Mouse (Mus musculus) stomach, postnatal 0 days (tissue): ENCODE data around the gene Lix1l. TPM values are rescaled to one million over a fixed set of nuclear protein-coding genes. Genes with fewer than 3 reads are reported as not detected.

ENCODE experiments used
- ATAC-seq: fragments of 200-750 bp; cut with Nextera tagmentation; 2 replicates; pipeline ENCODE4 v1.8.0; 2017; ENCODE audit not compliant: low FRiP score, low TSS enrichment
- DNase-seq: peaks from one replicate; pipeline ENCODE4 v3.0.0-alpha.2; 2016; ENCODE audit warnings: low spot score
- H3K27ac ChIP-seq: fragments of 300-500 bp; sonication (generic); replicated peaks from 2 replicates; pipeline ENCODE4 v1.5.1; 2014; ENCODE audit warnings: mild to moderate bottlenecking, control low read depth
- H3K27me3 ChIP-seq: fragments of 300-500 bp; sonication (generic); 2 replicates; pipeline ENCODE4 v1.6.1; 2014; ENCODE audit warnings: low read length; ENCODE audit not compliant: control insufficient read depth, insufficient read depth
- H3K36me3 ChIP-seq: fragments of 300-500 bp; sonication (generic); 2 replicates; pipeline ENCODE4 v1.6.1; 2014; ENCODE audit warnings: low read length, mixed read lengths; ENCODE audit not compliant: control insufficient read depth, insufficient read depth
- H3K4me1 ChIP-seq: fragments of 300-500 bp; sonication (generic); replicated peaks from 2 replicates; pipeline ENCODE4 v1.6.1; 2014; ENCODE audit warnings: antibody characterized with exemption; ENCODE audit not compliant: control insufficient read depth, insufficient read depth
- H3K4me2 ChIP-seq: fragments of 300-500 bp; sonication (generic); replicated peaks from 2 replicates; pipeline ENCODE4 v1.6.1; 2014; ENCODE audit warnings: low read depth, mild to moderate bottlenecking, control low read depth, moderate library complexity
- H3K4me3 ChIP-seq: fragments of 300-500 bp; sonication (generic); 2 replicates; pipeline ENCODE4 v1.5.1; 2014; ENCODE audit warnings: low read depth, low read length, control low read depth
- H3K9ac ChIP-seq: fragments of 300-500 bp; sonication (generic); 2 replicates; pipeline ENCODE4 v1.6.1; 2014; ENCODE audit warnings: mild to moderate bottlenecking, low read length, control low read depth, mixed read lengths
- H3K9me3 ChIP-seq: fragments of 300-500 bp; sonication (generic); 2 replicates; pipeline ENCODE4 v1.6.1; 2016; ENCODE audit warnings: low read length; ENCODE audit not compliant: control insufficient read depth
- CTCF ChIP-seq: IDR thresholded peaks from 2 replicates; pipeline ENCODE4 v1.5.1; 2016; ENCODE audit warnings: antibody characterized with exemption, low read depth, mild to moderate bottlenecking, moderate library complexity
- EP300 ChIP-seq: optimal IDR thresholded peaks from 2 replicates; pipeline ENCODE3; 2016; ENCODE audit warnings: antibody characterized with exemption
- WGBS: fragments of 180-500 bp; shearing (Covaris S2); extraction: QIAGEN DNeasy Blood & Tissue Kit; methylation state at CpG from one replicate; pipeline ENCODE4 v1.1.7; 2014; 5-methylcytosine and 5-hydroxymethylcytosine counted together
- polyA plus RNA-seq: library from polyadenylated mRNA; unstranded; fragments of >200 nt; fragmentation: Nextera tagmentation; extraction: Ambion mirVana; gene quantifications from 2 replicates; pipeline ENCODE4 v1.2.1, GENCODE M21; 2015

Lix1l gene
- 3.7 and 3.8 TPM in 2 replicates for polyA plus RNA-seq

DNA sequence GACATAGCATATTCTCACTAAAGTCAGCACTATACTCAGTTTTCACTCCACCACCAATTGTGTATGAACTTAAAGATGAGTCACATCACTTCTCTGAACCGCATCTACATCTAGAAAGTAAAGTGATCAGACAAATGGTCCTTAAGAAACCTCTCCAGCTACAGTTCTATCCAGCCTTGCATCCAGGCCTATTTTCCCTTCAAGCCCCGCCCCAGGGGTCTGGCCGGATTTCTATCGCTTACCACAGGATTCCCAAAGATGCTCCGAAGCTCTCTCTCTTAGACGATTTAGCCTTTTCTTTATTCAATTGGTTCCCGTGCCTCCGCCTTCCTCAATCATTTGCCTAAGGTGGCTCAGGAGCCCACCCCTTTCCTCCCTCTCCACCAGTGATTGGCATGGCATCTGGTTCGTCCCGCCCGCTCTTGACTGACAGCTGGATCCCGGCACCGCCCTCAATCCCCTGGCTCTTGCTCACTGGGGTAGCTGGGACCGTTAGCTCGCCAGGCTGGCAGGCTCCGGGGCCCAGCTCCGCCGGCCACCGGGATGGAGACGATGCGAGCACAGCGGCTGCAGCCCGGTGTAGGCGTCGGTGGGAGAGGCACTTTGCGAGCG, at the start of gene Lix1l:
Lix1l (plus strand) TSS at position 511 of the 612 bp plus-strand sequence.
- Histone ChIP-seq H3K4me3 (peak within 1 kb of the TSS; percentile 61), H3K9ac (peak within 1 kb of the TSS; percentile 72), H3K36me3 (no peaks in the 10 kb centered on the region), H3K9me3 (no peaks in the 10 kb centered on the region), H3K4me2 (peak within 1 kb of the TSS; percentile 69), H3K27ac (peak within 1 kb of the TSS; percentile 97), H3K27me3 (no peaks in the 10 kb centered on the region), H3K4me1 (0 out of 2 replicates have a peak, but pooled peaks cover 3% of the 10 kb centered on the region)
- TF ChIP-seq EP300 (no peak), CTCF (no peak)
- peak; percentile 90 for ATAC-seq
- 1% methylated on average over 25 of the region's 27 CpGs for WGBS
- peak; percentile 88 for DNase-seq

DNA sequence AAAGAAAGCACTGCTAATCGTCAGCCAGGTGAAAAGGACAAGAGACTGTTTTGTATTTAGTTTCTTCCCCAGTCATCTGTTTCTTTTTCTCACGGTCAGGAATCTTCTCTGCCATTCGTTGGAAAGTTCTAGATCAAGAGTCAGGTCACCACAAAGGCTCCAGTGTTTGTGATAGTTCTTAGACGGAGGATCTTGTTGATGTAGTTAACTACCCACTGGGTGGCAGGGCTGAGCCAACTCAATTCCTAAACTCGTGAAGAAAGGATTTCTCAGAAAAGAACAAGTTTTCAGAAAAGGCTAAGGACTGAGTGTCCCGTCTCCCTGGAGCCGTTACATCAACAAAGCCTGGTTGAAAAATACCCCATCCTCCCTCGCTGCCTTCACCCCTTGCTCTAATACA, 49.7 kb upstream of the Lix1l start:
- no peaks in the 10 kb centered on the region for H3K9me3 ChIP-seq
- H3K27ac ChIP-seq, result peak overlapping the region; percentile 78
- peak overlapping the region; percentile 12; the same call in 1 of the 2 replicates for H3K4me2 ChIP-seq
- TF ChIP-seq EP300 (peak; percentile 96), CTCF (peak; percentile 84)
- no peak overlapping the region for H3K4me3 ChIP-seq
- no peak overlapping the region; the same call in 1 of the 2 replicates for H3K9ac ChIP-seq
- ATAC-seq (peak; percentile 33; the same call in 1 of the 2 replicates), DNase-seq (peak; percentile 70)
- H3K27me3 ChIP-seq, result no peaks in the 10 kb centered on the region
- 5% methylated on average over 8 of the region's 8 CpGs for WGBS
- no peaks in the 10 kb centered on the region for H3K36me3 ChIP-seq
- H3K4me1 ChIP-seq, result peaks cover 7% of the 10 kb centered on the region

DNA sequence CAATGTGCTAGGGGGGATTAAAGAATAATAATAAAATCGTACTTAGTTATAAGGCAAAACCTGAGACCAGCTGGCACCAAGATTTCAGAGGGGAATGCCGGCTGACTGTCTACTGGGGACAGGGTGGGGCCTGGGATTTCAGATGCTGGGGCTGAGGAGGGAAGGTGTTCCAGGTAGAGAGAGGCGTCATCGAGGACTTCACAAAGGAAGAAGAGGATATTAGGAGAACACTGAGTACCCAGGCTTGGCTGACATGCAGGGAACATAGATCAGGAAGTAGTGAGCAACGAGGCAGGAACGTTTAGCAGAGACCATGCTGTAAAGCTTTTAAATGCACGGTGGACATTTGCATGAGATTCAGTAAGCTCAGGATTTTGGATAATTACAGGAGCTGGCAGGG, 49.1 kb upstream of the Lix1l start:
- H3K27ac ChIP-seq, result peak overlapping the region; percentile 78
- H3K4me3 ChIP-seq, result no peak overlapping the region
- WGBS, result 28% methylated on average over 7 of the region's 7 CpGs
- H3K4me2 ChIP-seq, result peak overlapping the region; percentile 12; the same call in 1 of the 2 replicates
- H3K9ac ChIP-seq, result 0 out of 2 replicates have a peak overlapping the region, but pooled peaks have one; percentile 14
- H3K4me1 ChIP-seq, result peaks cover 7% of the 10 kb centered on the region
- no peaks in the 10 kb centered on the region for H3K9me3 ChIP-seq
- no peaks in the 10 kb centered on the region for H3K36me3 ChIP-seq
- no peaks in the 10 kb centered on the region for H3K27me3 ChIP-seq
- TF ChIP-seq CTCF (no peak), EP300 (no peak)
- DNase-seq (peak; percentile 21), ATAC-seq (no peak)

DNA sequence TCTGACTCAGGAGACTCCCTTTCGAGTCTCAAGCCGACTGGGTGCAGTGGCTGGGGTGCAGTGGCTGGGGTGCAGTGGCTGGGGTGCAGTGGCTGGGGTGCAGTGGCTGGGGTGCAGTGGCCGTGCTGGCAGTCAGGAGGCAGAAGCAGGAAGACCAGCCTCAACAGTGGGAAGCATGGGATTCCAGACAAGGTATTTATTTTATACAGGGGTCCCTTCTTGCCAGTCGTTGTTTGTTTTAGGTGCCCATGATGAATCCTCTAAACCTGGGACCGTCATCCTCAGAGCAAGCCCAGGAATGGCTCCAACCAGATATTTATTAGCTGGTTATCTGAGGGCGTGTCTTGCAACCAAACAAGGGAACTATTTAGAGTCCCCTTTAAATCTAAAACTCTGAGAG, 47.3 kb upstream of the Lix1l start:
- no peak overlapping the region for H3K9ac ChIP-seq
- H3K4me1 ChIP-seq, result peaks cover 7% of the 10 kb centered on the region
- H3K27me3 ChIP-seq, result no peaks in the 10 kb centered on the region
- H3K4me2 ChIP-seq, result no peak overlapping the region
- ATAC-seq (no peak), DNase-seq (peak; percentile 14)
- TF ChIP-seq CTCF (no peak), EP300 (no peak)
- peak overlapping the region; percentile 49; the same call in 1 of the 2 replicates for H3K27ac ChIP-seq
- no peaks in the 10 kb centered on the region for H3K36me3 ChIP-seq
- WGBS, result 55% methylated on average over 6 of the region's 6 CpGs
- H3K4me3 ChIP-seq, result no peak overlapping the region
- no peaks in the 10 kb centered on the region for H3K9me3 ChIP-seq

DNA sequence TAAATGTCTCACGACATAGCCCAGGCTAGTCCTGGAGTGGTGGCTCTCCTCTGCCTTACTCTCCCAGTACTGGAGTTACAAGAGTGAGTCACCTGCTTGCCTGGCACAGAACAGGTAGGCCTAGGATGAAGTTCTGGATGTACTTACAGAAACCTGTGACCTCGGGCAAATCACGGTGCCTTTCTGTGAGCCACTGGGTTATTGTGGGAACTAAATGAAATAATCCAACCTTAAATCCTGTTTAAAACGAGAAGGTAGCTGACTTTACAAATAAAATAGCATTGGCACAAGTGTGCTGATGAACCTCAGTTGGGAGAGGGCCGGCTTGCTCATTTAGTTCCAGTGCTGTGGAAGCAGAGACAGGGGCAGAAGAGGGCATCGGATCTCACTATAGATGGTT, 46.7 kb upstream of the Lix1l start:
- peaks cover 2% of the 10 kb centered on the region for H3K36me3 ChIP-seq
- WGBS, result 69% methylated on average over 6 of the region's 6 CpGs
- peaks cover 7% of the 10 kb centered on the region for H3K4me1 ChIP-seq
- H3K27ac ChIP-seq, result peak overlapping the region; percentile 49; the same call in 1 of the 2 replicates
- H3K4me2 ChIP-seq, result no peak overlapping the region
- ATAC-seq, result no peak
- peak; percentile 14 for DNase-seq
- H3K27me3 ChIP-seq, result no peaks in the 10 kb centered on the region
- no peak for TF ChIP-seq EP300
- no peak for TF ChIP-seq CTCF
- no peaks in the 10 kb centered on the region for H3K9me3 ChIP-seq
- no peak overlapping the region for H3K9ac ChIP-seq
- no peak overlapping the region for H3K4me3 ChIP-seq

DNA sequence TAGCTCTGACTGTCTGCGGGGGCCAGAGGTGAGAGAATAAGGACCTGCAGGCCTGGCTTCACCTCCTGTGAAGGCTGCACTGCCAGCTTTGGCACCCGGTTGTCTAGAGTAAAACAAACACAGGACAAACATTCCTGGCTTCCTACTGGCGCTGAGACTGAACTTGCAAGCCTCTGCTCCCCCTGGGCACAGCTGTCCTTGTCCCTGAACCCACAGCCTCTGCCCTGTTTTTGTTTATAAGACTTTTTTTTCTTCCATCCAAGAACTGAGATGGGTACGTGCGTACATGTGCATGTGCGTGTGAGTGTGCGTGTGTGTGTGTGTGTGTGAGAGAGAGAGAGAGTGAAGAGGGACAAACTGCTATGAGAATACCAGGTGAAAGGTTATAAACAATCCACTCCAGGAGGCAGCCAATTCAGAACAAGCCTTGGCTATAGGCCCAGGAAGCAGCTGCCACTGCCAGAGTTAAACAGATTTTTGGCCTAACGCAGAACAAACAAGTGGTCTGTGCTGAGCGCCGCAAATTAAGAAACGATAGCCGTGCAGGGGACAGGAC, 45.8 kb upstream of the Lix1l start:
- TF ChIP-seq CTCF, result no peak
- TF ChIP-seq EP300, result peak; percentile 81

More for the DNA sequence above, 45.8 kb upstream of the Lix1l start:
- Histone ChIP-seq H3K27ac (peak overlapping the region; percentile 99), H3K9ac (peak overlapping the region; percentile 50; the same call in 1 of the 2 replicates), H3K4me1 (peaks cover 7% of the 10 kb centered on the region), H3K4me2 (peak overlapping the region; percentile 78), H3K36me3 (peaks cover 10% of the 10 kb centered on the region), H3K27me3 (no peaks in the 10 kb centered on the region), H3K9me3 (no peaks in the 10 kb centered on the region), H3K4me3 (no peak overlapping the region)
- DNase-seq (peak; percentile 77), ATAC-seq (peak; percentile 33)
- WGBS, result 9% methylated on average over 12 of the region's 12 CpGs
